Mouse (Mus musculus): ENCODE data around the gene Osbpl11. TPM values are rescaled to one million over a fixed set of nuclear protein-coding genes. Genes with fewer than 3 reads are reported as not detected.

Osbpl11 gene
- total RNA-seq, 2 experiments from 2014 or later, result 23.1 to 25.0 TPM

DNA sequence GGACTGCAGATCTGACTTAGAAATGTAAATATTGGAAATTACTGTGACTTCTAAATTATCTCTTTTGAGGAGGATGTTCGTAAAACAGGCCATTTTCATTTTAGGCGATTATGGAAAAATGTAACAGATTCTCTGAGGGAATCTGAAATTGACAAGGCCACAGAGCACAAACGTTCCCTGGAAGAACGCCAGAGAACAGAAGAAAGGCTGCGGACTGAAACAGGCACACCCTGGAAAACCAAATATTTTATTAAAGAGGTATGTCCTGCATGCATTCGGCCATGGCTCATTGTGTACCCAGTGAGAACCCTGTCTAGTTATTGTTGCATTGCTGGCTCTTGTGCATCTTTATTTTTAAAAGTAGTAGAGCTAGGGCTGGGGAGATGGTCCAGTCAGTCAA lies 51.3 kb downstream of the Osbpl11 start:
- DNase-seq (ENCODE audit: low spot score in 2 of 2), result no peak

DNA sequence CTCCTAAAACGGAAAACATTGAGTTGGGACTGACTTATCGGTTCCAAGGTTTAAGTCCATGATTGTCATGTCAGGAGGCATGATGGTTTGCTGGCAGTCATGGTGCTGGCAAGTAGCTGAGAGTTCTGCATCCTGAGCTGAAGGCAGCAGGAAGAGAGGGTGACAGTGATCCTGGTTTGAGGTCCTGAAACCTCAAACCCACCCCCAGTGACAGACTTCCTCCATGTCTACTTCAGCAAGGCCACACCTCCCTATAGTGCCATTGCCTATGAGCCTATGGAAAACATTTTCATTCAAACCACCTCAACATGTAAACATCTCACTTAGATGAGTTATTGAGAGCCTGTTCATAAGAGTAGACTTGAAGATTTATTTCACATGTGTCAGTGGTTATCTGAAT lies 54.4 kb downstream of the Osbpl11 start:
- DNase-seq (ENCODE audit: low spot score in 2 of 2), result no peak

- no peak for DNase-seq (ENCODE audit: low spot score in 2 of 2)
Observed at GRCm38 (mm10) chr16:33242046-33242445, 57.2 kb downstream of the Osbpl11 start.

- peak in 1 of 2 experiments; percentile 9 for DNase-seq (ENCODE audit: low spot score in 2 of 2)
Observed at GRCm38 (mm10) chr16:33244136-33244691, 59.3 kb downstream of the Osbpl11 start.

DNA sequence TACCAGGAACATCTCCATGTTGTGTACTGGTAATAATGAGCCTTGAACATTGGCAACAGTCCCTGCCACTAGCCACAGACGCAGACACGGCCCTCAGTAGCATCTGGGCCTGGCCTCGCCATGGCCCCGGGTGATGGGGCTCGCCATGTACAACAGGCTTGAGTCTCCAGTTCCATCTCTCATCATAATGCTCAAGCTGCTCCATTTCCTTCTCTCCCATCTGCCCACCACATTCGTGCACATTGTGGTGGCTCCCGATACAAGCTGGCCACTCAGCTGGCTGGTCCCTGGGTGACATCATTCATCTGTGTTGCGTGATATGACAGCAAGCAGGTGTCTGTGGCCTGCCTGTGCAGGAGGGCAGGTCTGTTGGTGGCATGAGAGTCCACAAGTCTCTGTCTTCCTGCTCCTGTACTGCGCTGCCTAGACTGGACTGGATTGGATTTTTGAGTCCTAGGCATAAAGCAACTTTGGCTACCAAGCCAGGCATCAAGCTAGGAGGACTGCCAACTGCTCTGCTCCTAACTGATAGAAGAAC lies 60.1 kb downstream of the Osbpl11 start:
- DNase-seq (ENCODE audit: low spot score in 2 of 2), result peak; percentile 51 to 60

- DNase-seq (ENCODE audit: low spot score in 2 of 2), result no peak
Observed at GRCm38 (mm10) chr16:33246526-33246925, 61.7 kb downstream of the Osbpl11 start.

DNA sequence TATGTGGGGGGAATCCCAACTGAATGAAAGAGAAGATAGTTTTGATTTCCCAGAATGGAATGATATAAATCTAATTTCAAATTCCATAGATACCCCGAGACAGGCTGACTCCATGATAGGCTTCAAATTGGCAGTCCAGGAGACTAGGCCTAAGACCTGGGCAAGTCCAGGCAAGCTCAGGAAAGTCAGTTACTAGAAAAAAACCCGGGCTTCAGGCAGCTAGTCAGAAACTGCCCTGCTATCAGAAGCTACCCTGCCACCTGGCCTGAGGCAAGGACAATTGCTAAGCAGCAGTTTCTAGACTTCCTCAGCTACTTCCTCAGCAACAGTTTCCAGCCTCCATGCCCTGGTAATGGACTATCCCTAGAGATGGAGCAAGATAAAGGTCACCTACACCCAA lies 62.1 kb downstream of the Osbpl11 start:
- no peak for DNase-seq (ENCODE audit: low spot score in 2 of 2)

DNA sequence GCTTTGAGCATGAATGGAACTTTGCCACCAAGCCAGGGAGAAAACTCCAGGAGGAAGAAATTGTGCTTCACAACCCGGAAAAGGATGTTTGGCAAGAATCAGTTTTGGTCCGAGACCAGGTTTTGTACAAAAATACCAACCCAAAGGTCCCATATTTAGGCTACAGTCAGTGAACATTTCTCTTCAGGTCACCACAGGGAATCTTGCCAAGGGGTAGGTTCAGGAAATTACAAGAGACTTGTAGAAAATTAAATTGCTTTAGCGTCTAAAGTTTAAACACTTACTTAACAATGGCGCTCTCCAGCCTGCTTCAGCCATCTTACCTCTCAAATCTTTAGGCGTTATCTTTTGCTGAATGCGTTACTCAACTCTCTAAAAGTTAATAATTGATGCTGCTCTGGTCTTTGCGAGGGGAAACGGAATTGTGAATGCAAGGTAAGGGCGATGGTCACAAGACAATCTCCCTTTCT lies 65.8 kb downstream of the Osbpl11 start:
- DNase-seq (ENCODE audit: low spot score in 2 of 2), result no peak

DNA sequence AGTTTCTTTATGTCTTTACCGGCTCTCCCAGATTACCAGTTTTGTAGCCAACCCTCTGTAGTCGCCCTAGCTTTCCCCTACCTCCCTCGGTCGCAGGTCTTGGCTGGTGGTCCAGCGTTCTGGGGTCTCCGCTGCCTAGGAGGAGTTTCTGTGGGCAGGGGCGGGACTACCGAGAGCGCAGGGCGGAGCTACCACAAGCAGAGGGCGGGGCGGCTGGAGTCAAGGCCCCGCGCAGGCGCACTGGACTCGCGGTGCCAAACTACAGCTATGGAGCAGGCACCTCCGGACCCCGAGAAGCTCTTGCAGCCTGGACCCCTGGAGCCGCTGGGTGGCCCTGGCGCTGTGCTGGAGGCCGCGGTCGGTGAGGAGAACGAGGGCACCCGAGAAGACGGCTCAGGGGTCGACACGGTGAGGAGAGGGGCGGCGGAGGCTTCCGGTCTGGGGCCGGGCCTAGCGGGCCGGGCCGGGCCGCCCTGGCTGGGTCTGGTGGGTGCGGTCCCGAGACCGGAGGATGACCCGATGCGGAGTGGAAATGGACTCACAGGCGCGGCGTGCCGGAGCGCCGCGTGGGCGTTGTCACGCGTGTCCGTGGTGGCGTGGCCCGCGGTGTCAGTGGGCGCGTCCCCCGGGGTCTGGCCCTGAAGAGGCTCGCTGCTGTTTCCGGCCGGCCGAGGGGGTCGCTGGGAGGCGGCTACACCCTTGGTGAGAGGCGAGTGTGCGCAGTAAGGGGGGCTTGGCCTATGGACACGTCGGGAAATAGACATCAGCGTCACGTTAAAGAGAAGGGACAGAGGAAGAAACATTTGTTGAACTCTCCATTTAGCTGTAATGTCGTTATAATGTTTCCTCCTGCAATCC lies 66.6 kb downstream of the Osbpl11 start, which contains the start of gene Snx4:
Gene Snx4 (plus strand): TSS at position 249 of the 858 bp plus-strand sequence.
- peak; percentile 94 to 96 for DNase-seq (ENCODE audit: low spot score in 2 of 2)

GRCm38 (mm10) chr16:33255601-33256000 lies 70.7 kb downstream of the Osbpl11 start:
- DNase-seq (ENCODE audit: low spot score in 2 of 2), result no peak

GRCm38 (mm10) chr16:33258530-33258929 lies 73.7 kb downstream of the Osbpl11 start:
- DNase-seq (ENCODE audit: low spot score in 2 of 2), result no peak

DNA sequence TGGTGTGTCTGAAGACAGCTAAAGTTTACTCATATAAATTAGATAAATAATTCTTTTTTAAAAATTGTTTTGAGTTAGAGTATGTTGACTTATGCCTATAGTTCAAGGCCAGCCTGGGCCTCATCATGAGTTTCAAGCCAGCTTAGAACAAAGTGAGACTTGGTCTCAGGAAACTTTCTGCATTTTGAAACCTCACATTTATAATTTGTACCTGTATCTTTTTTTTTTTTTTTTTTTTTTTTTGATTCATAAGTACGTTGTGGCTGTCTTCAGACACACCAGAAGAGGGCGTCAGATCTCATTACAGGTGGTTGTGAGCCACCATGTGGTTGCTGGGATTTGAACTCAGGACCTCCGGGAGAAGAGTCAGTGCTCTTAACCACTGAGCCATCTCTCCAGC lies 75.0 kb downstream of the Osbpl11 start:
- no peak for DNase-seq (ENCODE audit: low spot score in 2 of 2)

DNA sequence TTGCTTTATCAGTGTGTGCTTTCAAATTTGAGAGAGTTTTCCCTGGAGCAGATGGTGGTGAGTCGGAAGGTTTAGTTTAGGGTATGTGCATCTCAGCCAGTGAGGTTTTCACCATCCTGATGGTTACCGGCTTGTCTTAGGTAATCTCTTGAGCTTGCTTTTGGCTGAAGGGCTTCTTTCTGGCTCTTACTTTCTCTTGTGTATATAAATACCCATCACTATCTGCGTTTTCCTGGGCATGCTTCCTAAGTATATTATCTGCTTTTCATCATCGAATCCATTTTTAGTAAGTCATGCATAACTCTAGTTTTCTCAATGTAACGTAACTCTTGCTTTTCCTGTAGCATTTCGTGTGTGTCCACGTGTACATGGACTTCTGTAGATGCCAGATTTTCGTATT lies 76.0 kb downstream of the Osbpl11 start:
- DNase-seq (ENCODE audit: low spot score in 2 of 2), result no peak

GRCm38 (mm10) chr16:33261584-33262061 lies 76.8 kb downstream of the Osbpl11 start:
- DNase-seq (ENCODE audit: low spot score in 2 of 2), result no peak

- no peak for DNase-seq (ENCODE audit: low spot score in 2 of 2)
Observed at GRCm38 (mm10) chr16:33262096-33262495, 77.2 kb downstream of the Osbpl11 start.

DNA sequence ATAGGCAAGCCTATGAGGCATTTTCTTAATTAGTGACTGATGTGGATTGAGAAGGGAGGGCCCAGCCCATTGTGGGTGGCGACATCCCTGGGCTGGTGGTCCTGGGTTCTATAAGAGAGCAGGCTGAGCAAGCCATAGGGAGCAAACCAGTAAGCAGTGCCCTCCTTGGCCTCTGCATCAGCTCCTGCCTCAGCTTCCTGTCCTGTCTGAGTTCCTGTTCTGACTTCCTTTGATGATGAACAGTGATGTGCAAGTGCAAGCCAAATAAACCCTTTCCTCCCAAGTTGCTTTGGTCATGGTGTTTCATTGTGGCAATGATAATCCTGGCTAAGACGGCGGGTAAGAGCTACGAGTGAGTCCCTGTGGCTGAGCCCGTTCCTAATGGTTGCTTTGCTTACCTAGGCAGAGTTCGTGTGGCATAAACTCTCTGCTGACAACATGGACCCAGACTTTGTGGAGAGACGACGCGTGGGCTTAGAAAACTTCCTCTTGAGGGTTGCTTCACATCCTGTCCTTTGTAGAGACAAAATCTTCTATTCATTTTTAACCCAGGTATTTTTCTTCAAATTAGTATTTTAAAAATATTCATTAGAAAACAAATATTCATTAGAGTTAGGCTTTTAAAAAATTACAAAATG lies 82.9 kb downstream of the Osbpl11 start:
- DNase-seq (ENCODE audit: low spot score in 2 of 2), result no peak

DNA sequence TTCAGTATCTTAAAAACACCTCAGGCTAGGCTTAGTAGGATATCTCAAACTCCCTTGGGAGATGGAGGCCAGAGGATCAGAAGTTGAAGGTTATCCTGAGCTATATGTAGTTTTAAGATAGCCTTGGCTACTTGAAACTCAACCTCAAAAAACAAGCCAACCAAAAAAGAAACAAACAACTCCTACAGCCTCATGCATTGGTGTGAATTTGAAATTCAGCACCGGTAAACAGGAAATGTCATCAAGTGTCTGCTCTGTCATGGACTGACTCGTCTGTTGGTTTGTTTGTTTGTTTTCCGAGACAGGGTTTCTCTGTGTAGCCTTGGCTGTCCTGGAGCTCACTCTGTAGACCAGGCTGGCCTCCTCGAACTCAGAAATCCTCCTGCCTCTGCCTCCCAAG lies 87.0 kb downstream of the Osbpl11 start:
- no peak for DNase-seq (ENCODE audit: low spot score in 2 of 2)

- DNase-seq (ENCODE audit: low spot score in 2 of 2), result no peak
Observed at GRCm38 (mm10) chr16:33283079-33283478, 98.2 kb downstream of the Osbpl11 start.

- DNase-seq (ENCODE audit: low spot score in 2 of 2), result no peak
Observed at GRCm38 (mm10) chr16:33288536-33288935, 103.7 kb downstream of the Osbpl11 start.

- no peak for DNase-seq (ENCODE audit: low spot score in 2 of 2)
Observed at GRCm38 (mm10) chr16:33289981-33290380, 105.1 kb downstream of the Osbpl11 start.

DNA sequence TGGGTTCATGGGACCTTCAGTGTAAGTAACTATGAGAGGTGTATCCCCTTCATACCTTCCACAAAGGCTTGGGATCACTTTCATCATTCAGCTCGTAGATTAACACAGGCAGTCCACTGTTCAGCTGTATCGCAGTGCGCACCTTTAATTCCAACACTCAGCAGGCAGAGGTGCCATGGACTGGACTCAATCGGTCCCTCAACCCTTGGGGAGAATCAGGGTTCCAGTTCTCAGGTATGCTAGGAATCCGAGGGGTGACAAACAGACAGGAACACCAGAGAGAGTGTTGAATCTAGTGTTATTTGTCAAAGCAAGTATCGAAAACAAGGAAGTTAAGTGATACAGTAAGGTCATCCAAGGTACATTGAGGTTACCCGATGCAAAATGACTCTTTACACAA lies 107.4 kb downstream of the Osbpl11 start:
- no peak for DNase-seq (ENCODE audit: low spot score in 2 of 2)
